Comparison of ENCODE assay signal across 18 mouse cellular contexts in the genomic region with DNA sequence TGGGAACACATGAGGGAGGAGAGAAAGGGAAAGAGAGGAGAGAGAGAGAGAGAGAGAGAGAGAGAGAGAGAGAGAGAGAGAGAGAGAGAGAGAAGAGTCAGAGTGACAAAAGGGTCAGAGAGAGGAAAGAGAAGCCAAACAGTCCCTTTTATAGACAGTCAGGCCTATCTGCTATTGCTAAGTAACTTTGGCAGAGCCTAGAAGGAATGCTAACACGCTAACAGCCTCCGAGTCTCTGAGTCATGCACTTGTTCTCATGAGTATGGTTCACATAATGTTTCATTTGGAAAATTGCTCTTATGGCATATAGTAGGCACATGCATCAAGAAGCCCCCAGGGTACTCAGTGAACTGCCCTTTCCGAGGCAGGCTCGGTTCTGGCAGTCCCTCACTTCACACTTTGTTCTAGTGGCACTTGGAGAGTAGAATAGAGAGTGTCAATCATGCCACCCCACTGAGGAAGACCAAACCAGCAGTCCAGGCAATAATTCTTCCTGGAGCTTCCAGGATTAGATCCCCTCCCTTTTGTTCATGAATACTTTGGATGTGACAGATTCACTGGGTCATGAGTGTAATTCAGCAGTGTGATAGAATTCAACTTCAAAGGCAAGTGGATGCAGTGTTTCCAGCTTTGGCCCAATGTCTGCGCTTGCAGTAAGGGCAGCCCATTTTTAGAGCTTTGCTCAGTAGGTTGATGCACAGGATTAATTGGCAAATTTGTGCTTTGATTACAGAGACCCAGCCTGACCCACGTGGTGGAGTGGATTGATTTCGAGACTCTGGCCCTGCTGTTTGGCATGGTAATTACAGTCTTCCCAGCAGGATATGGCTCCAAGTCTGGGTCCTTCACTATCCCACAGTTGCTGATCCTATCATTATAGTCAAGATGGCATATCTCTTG.
A peak's percentile ranks its signal among the peaks of the same experiment; 100 is the strongest.
DNase-seq lines count a peak whose midpoint lies in the region; ATAC-seq lines count a peak whose summit lies in the region.
"Had no signal": no experiment of that assay in that cellular context is flagged by ENCODE, and none has a peak within 500 bp of the region (broad histone marks: within the 10 kb centered on the region; RNA-seq: fewer than 3 reads in every experiment).

No protein-coding gene starts in this region.

- WGBS in heart, embryonic 10.5 days = 67% methylated on average over 7 of the region's 7 CpGs
- 45% methylated on average over 7 of the region's 7 CpGs for WGBS in hindbrain, embryonic 16.5 days
- WGBS in neural tube, embryonic 14.5 days = 27% methylated on average over 7 of the region's 7 CpGs

- H3K4me3 ChIP-seq in heart, embryonic 10.5 days = no peak overlapping the region
- H3K4me3 ChIP-seq in hindbrain, embryonic 16.5 days (ENCODE audit: low read length) = no peak overlapping the region
- H3K4me3 ChIP-seq in neural tube, embryonic 14.5 days (ENCODE audit: low read depth, low read length) = no peak overlapping the region
- H3K4me3 ChIP-seq: embryonic facial prominence, embryonic 15.5 days had no signal

- no peaks in the 10 kb centered on the region for H3K27me3 ChIP-seq in heart, embryonic 10.5 days (ENCODE audit: insufficient read depth, poor library complexity, severe bottlenecking)
- no peaks in the 10 kb centered on the region for H3K27me3 ChIP-seq in hindbrain, embryonic 16.5 days (replicated peaks; ENCODE audit: control insufficient read depth, insufficient read depth, low read length)
- H3K27me3 ChIP-seq in neural tube, embryonic 14.5 days (ENCODE audit: control insufficient read depth, insufficient read depth, low read length) = no peaks in the 10 kb centered on the region
- H3K27me3 ChIP-seq: embryonic facial prominence, embryonic 15.5 days had no signal

- H3K4me1 ChIP-seq in heart, embryonic 10.5 days = no peaks in the 10 kb centered on the region
- no peaks in the 10 kb centered on the region for H3K4me1 ChIP-seq in hindbrain, embryonic 16.5 days (ENCODE audit: control insufficient read depth, insufficient read depth, low read depth, low read length)
- no peaks in the 10 kb centered on the region for H3K4me1 ChIP-seq in neural tube, embryonic 14.5 days (ENCODE audit: control insufficient read depth, insufficient read depth, low read length)
- H3K4me1 ChIP-seq: embryonic facial prominence, embryonic 15.5 days had no signal

- no peak overlapping the region for H3K4me2 ChIP-seq in hindbrain, embryonic 16.5 days (ENCODE audit: low read length)
- H3K4me2 ChIP-seq in neural tube, embryonic 14.5 days (ENCODE audit: low read depth, low read length) = no peak overlapping the region
- H3K4me2 ChIP-seq: embryonic facial prominence, embryonic 15.5 days had no signal

- H3K9me3 ChIP-seq in heart, embryonic 10.5 days = no peaks in the 10 kb centered on the region
- no peaks in the 10 kb centered on the region for H3K9me3 ChIP-seq in hindbrain, embryonic 16.5 days (ENCODE audit: control insufficient read depth, low read length)
- H3K9me3 ChIP-seq in neural tube, embryonic 14.5 days (ENCODE audit: control insufficient read depth, low read length) = no peaks in the 10 kb centered on the region
- H3K9me3 ChIP-seq: embryonic facial prominence, embryonic 15.5 days had no signal

- no peak overlapping the region for H3K9ac ChIP-seq in hindbrain, embryonic 16.5 days (ENCODE audit: low read depth, low read length)
- H3K9ac ChIP-seq in neural tube, embryonic 14.5 days (replicated peaks; ENCODE audit: low read depth, low read length) = no peak overlapping the region
- H3K9ac ChIP-seq: embryonic facial prominence, embryonic 15.5 days; liver, postnatal 0 days had no signal

- no peak overlapping the region for H3K27ac ChIP-seq in heart, embryonic 10.5 days
- H3K27ac ChIP-seq in hindbrain, embryonic 16.5 days (ENCODE audit: low read depth, low read length) = no peak overlapping the region
- no peak overlapping the region for H3K27ac ChIP-seq in neural tube, embryonic 14.5 days (ENCODE audit: low read depth, low read length)
- H3K27ac ChIP-seq: embryonic facial prominence, embryonic 15.5 days had no signal

- peak; percentile 69 for ATAC-seq in hindbrain, embryonic 16.5 days
- ATAC-seq in neural tube, embryonic 14.5 days (ENCODE audit: low read depth) = peak; percentile 86
- ATAC-seq: liver, postnatal 0 days had no signal

- DNase-seq in heart, adult 11 months = peak; percentile 66
- DNase-seq in heart, embryonic 10.5 days (ENCODE audit: low spot score) = no peak
- peak; percentile 39 for DNase-seq in retina, embryonic 14.5 days (ENCODE audit: low spot score)
- DNase-seq in retina, postnatal 1 day = no peak
- DNase-seq in urinary bladder, postnatal 10 days (ENCODE audit: low spot score) = no peak
- DNase-seq in cerebellum, postnatal 10 days = no peak
- DNase-seq: adrenal gland, postnatal 14 days; cerebellum, adult 9-10 months; gastrocnemius, postnatal 14 days; kidney, adult 8-10 months; kidney, postnatal 25 days; layer of hippocampus, adult 9-11 months; liver; liver, postnatal 0 days; lung, postnatal 36 days had no signal

- H3K36me3 ChIP-seq in heart, embryonic 10.5 days = no peaks in the 10 kb centered on the region
- no peaks in the 10 kb centered on the region for H3K36me3 ChIP-seq in hindbrain, embryonic 16.5 days (ENCODE audit: control insufficient read depth, insufficient read depth, low read length)
- no peaks in the 10 kb centered on the region for H3K36me3 ChIP-seq in neural tube, embryonic 14.5 days (ENCODE audit: control insufficient read depth, insufficient read depth, low read length)
- H3K36me3 ChIP-seq: embryonic facial prominence, embryonic 15.5 days had no signal

Comparison
In these comparisons a context has a peak if more than half of its experiments do, and no peak if none do; other contexts are left out.
1. DNase-seq: peak in heart, adult 11 months (single experiment) and retina, embryonic 14.5 days (single experiment); none in heart, embryonic 10.5 days (single experiment), retina, postnatal 1 day (single experiment), urinary bladder, postnatal 10 days (single experiment) and cerebellum, postnatal 10 days (0 of 2).